Mouse (Mus musculus) gastrocnemius, postnatal 10 days (tissue): ENCODE measurements at regions not wholly inside any gene's neighbourhood (a gene's known extent, or its start where the extent isn't known, plus 50 kb on each side); places are given as distances from the start of the nearest gene placed in this dataset.

Source experiments
- DNase-seq: peaks from one replicate; pipeline ENCODE4 v3.0.0; 2021; ENCODE audit warnings: mixed read lengths

DNA sequence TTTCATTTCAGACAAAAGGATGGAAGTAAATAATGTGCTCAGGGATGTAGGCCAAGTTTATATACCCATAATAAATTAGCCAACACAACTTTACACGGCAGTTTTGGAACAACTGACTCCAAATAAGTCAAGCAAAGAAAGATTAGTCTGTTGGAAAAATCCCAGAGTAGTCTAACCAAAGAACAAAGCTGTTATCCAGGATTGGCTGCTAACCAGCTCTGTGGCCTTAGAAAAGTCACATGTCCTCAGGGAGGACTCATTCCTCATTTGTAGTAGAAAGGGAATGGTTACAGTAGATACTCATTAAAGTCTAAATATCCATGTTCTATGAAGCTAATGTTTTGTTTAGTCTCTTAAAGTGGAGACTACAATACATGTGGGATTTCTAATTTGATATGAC, 130.6 kb upstream of the Mid1 start:
- DNase-seq = no peak

DNA sequence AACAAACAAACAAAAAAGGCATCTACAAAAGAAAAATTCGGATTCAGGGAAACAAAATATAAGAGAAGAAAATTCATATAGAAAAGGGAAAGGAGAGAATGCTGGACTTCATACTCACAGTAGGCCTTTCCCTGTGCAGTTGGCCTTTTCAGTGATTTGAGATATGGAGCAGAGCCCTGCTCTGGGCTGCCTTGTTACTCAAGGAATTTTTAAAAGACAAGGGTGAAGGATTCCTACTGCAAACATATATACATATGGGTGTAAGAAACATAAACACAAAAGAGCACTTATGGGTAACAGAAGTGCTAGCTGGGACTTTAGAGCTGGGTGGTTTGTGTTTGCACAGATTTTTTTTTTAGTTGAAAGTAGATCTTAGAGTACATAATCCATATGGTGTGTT, 132.1 kb upstream of the Mid1 start:
- DNase-seq = no peak

DNA sequence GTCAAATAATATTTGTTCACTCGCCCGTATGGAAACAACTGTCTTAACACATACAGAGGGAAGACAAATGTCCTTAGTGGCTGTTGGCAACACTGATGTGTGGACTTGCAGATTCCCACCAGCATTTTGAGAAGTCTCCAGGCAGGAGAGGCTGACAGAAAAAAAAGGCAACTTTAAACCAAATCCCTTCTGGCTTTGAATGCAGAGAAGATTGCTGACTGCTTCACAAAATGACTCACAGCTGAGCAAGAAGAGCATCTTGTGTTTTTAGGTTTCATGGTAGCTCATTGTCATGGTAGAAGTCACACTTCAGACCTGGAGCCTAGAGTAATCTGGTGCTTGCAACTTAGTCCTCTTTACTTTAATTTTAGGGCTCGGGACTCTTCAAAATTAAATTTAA, 141.0 kb upstream of the Mid1 start:
- DNase-seq = no peak

DNA sequence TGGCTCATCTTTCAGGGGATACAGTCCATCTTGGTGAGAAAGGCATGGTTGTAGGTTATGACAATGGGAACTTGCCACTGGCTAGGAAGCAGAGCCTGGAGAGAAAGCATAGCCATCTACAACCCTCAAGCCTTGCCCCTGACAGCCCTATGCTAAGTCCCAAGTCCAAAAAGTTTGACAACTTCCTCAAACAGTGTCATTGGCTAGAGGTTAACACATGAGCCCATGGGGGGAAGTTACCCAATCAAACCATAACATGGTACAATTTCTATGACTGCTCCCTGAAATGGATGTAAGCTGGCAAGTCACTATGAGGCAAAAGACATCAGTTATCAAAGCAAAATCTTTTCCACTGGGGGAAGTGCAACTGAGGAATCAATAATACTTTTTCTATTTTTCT, 176.8 kb upstream of the Mid1 start:
- DNase-seq = no peak

DNA sequence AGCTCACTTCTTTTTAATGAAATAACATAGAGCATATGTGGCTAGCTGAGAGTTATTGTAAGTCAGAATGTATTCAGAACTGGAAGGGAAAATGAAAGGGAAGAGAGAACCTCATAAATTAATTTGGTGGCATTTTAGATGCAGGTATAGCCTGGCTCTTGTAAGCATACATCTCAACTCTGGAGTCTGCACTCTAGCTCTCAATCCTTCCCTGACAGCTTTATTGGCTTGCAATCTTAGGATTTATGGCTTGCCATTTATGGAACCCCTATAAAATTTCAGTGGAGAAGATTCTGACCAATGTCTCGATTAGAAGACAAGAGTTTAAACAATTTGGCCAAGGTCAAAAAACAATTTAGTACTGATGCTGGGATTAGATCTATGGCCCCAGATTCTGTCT, 173.4 kb upstream of the Hccs start:
- no peak for DNase-seq

DNA sequence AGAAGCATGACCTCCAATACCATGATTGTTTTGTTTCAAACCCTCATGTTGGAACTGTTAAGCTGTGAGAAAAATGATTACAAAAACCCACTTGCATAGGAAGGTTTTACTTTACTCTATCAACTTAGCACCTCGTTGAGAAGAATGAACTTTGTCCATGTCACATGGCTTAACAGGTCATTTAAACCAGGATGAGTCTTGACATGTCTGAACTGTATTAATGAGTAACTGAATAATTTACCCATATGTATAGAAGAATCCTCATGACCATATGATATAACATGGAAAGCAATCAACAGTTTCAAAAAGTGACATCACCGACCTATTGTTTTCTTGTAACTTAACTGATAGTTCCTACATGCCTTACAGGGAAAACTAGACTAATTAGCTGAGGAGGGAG, 153.3 kb upstream of the Hccs start:
- DNase-seq = no peak

DNA sequence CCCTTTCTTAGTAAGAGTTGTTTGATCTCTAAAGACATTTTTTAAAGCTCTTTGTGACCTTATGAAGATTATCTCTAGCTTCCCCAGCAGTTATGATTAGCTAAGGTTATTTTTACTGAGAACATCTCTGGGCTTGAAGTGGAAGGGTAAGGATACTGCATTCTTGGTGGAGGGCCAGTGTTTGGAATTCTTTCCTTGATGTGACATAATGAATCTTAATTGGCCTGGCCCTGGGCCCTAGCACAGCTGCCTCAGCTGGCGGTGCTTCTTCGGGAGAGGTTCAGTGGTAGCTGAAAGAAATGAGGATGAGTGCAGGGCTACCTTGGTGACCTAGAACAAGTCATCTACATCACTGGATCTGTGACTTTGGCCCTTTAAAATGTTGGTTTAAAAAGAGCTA, 150.5 kb upstream of the Hccs start:
- DNase-seq = peak; percentile 7

DNA sequence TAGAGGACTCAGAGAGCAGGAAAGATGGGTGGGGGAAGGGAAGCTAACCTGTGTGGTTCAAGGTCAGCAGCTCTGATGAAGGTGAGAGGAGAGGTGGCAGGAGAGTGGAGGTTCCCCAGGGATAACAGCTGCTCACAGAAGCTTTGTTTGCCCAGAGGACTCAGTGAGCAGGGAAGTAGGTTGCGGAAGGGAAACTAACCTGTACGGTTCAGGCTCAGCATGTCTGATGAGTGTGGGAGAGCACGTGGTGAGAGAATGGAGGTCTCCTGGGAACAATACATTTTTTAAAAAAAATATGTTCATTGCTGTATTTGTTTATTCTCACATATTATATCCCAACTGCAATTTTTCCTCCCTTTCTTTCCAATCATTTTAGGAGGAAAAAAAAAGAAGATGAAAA, 130.0 kb upstream of the Hccs start:
- DNase-seq = no peak

DNA sequence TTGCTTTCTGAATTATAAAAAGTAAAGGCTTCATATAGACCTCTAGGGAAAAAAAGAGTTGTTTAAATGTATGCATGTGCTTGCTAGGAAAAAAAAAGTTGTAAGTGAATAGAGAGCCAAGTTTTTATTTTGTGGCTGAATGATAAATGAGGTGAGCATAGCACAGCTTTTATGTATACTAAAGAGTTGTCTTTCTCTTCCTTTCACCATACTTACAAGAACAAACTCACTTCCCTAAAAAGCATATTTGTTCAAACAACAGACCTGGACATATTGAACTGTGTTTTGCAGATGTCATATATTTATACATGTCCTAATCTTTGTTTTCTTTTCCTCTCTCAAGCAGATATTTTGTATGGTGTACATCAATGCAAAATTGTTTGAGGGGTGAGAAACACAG, 119.4 kb upstream of the Hccs start:
- no peak for DNase-seq

DNA sequence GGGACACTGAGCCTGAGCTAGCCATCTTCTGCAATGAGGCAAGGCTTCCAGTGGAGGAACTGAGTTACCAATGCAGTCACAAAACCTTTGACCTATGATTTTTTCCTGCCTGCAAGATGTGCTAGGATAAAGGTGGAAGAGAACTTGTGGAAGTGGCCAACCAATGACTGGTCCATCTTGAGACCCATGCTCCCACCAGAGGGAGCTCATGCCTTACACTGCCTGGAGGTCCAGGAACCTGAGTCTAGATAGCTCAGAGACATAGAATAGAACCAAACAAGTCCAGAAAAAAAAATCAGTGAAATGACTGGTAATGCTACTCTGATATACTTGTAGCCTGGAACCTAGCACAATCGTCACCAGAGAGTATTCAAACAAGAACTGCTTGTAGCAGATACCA, 118.5 kb upstream of the Hccs start:
- peak; percentile 4 for DNase-seq

DNA sequence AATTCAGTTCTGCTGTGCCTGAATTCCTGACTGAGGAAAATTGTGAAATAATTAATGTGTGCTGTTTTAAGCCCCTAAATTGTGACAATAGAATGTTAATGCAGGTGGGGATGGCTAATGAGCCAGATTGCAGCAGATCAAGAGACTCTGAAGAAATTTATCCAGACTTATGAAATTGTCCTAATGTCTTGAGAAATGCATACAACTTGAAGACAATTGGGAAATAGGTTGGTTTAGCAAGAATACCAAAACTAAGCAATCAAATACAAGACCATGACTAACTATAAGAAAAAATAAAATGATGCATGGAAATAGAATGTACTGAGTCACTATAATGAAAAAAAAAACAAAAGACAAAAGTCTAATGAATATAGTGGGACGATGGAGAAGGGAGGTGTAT, 113.7 kb upstream of the Hccs start:
- DNase-seq = no peak

DNA sequence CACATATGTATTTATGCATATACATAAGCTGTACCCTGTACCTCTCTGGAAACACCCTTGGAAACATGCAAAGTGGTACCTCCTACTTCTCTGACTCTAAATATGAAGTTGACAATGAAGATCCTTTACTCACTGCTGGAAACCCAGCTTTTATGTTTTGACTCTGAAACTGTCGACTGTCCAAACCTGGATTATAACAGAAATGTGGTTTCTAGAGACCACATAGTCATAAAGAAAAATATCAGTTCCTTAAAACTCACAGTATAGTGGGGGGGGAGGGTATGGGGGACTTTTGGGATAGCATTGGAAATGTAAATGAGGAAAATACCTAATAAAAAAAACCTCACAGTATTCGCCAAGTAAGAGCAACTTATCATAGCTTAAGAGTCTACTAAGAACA, 76.7 kb upstream of the Hccs start:
- DNase-seq = no peak

DNA sequence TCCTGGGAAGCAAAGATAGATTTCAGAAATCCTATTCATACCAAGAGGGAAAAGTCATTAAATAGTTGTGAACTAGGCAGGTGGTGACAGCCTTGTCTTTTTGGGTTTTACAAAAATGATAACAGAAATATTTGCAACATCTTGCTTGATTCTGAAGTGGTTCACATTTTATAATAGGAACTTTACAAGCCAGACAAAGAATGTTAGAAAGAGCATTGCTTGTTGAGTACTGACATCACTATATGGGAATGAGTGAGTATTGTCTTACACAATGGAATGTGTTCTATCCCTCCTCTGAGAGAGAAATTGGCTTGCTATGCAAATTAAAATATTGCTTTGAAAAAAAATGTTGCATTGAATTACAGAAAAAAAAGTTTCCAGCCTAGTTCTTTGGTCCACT, 66.5 kb upstream of the Hccs start:
- no peak for DNase-seq
